Comparison of ENCODE assay signal across 8 mouse cellular contexts in the genomic region with DNA sequence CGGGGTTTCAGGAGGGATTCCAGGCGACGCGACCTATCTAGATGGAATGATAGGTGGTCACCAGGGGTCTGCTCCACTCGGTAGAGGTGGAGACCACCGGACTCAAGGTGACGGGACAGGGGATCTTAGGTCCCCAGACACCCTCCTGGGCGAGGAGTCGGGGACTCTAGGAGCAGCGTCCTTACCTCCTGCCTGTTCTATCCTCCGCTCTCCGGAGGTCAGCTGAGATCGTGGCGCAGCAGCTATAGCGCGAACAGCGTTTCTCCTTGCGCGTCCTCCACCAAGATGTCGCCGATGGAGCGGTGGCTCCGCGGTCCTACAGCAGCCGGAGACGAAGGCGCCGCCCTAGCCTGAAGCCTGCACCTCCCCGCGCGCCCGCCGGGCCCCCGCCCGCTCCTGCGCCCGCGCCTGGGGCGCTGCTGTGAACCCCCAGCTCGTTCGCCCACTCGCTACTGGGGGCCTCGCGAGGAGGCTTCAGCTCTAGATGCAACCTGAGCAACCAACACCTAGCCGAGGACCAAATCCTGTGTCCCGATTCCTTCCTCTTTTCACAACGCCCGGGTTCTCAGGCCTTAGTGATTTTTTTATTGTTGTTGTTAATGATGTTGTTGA. TPM values are rescaled to one million over a fixed set of nuclear protein-coding genes. Genes with fewer than 3 reads are reported as not detected.
DNase-seq lines count a peak whose midpoint lies in the region; ATAC-seq lines count a peak whose summit lies in the region.

Ccsap (minus strand) TSS at position 562 of the 612 bp plus-strand sequence.

- peak within 1 kb of the TSS; percentile 80 for H3K4me3 ChIP-seq in kidney, embryonic 15.5 days (replicated peaks)
- peak within 1 kb of the TSS; percentile 99 for H3K4me3 ChIP-seq in liver, embryonic 16.5 days (ENCODE audit: low read depth, low read length)
- peak within 1 kb of the TSS; percentile 90 for H3K4me3 ChIP-seq in neural tube, embryonic 12.5 days

- DNase-seq in kidney, adult 9 months = no peak
- DNase-seq in c-Kit-positive CD71-positive TER-119-positive erythroid progenitor cells, embryonic 14.5 days (ENCODE audit: low spot score) = peak; percentile 49
- DNase-seq in kidney, postnatal 4 days = peak; percentile 61 to 71
- peak; percentile 65 for DNase-seq in thymus, postnatal 25 days

- H3K27me3 ChIP-seq in kidney, embryonic 15.5 days = peaks cover 55% of the 10 kb centered on the region
- peaks cover 36% of the 10 kb centered on the region for H3K27me3 ChIP-seq in liver, embryonic 16.5 days (ENCODE audit: control insufficient read depth, insufficient read depth, low read depth, low read length)
- H3K27me3 ChIP-seq in neural tube, embryonic 12.5 days (replicated peaks) = peaks cover 24% of the 10 kb centered on the region

- no peaks in the 10 kb centered on the region for H3K9me3 ChIP-seq in kidney, embryonic 15.5 days (replicated peaks)
- 0 out of 2 replicates have a peak, but pooled peaks cover under 1% of the 10 kb centered on the region for H3K9me3 ChIP-seq in liver, embryonic 16.5 days (replicated peaks; ENCODE audit: control insufficient read depth, low read length)
- H3K9me3 ChIP-seq in neural tube, embryonic 12.5 days = no peaks in the 10 kb centered on the region

- under 1% methylated on average over 44 of the region's 48 CpGs for WGBS in kidney, embryonic 15.5 days
- under 1% methylated on average over 48 of the region's 48 CpGs for WGBS in liver, embryonic 16.5 days (ENCODE audit: insufficient replicate concordance)
- 1% methylated on average over 48 of the region's 48 CpGs for WGBS in neural tube, embryonic 12.5 days

- H3K9ac ChIP-seq in kidney, embryonic 15.5 days = peak within 1 kb of the TSS; percentile 65
- H3K9ac ChIP-seq in liver, embryonic 16.5 days (ENCODE audit: low read depth, low read length) = peak within 1 kb of the TSS; percentile 98
- H3K9ac ChIP-seq in neural tube, embryonic 12.5 days = peak within 1 kb of the TSS; percentile 79

- no peak; the same call in none of the 2 replicates for ATAC-seq in kidney, embryonic 15.5 days (replicated peaks; ENCODE audit: low FRiP score)
- ATAC-seq in granulocyte monocyte progenitor cell, adult 5-6 weeks (replicated peaks; ENCODE audit: poor library complexity, severe bottlenecking) = peak; percentile 42
- ATAC-seq in liver, embryonic 16.5 days (ENCODE audit: low read depth) = peak; percentile 60
- ATAC-seq in neural tube, embryonic 12.5 days (ENCODE audit: low FRiP score, low read depth) = peak; percentile 71

- no peak within 1 kb of the TSS for H3K27ac ChIP-seq in kidney, embryonic 15.5 days
- peak within 1 kb of the TSS; percentile 91 for H3K27ac ChIP-seq in liver, embryonic 16.5 days (ENCODE audit: low read length)
- H3K27ac ChIP-seq in neural tube, embryonic 12.5 days = peak within 1 kb of the TSS; percentile 51

- H3K36me3 ChIP-seq in kidney, embryonic 15.5 days = no peaks in the 10 kb centered on the region
- H3K36me3 ChIP-seq in liver, embryonic 16.5 days (ENCODE audit: control insufficient read depth, insufficient read depth) = no peaks in the 10 kb centered on the region
- no peaks in the 10 kb centered on the region for H3K36me3 ChIP-seq in neural tube, embryonic 12.5 days

- H3K4me1 ChIP-seq in kidney, embryonic 15.5 days = peaks cover 16% of the 10 kb centered on the region
- peaks cover 18% of the 10 kb centered on the region for H3K4me1 ChIP-seq in liver, embryonic 16.5 days (ENCODE audit: control insufficient read depth, low read depth, low read length)
- peaks cover 11% of the 10 kb centered on the region for H3K4me1 ChIP-seq in neural tube, embryonic 12.5 days

- H3K4me2 ChIP-seq in kidney, embryonic 15.5 days = peak within 1 kb of the TSS; percentile 99
- H3K4me2 ChIP-seq in liver, embryonic 16.5 days (ENCODE audit: low read depth, low read length) = peak within 1 kb of the TSS; percentile 99
- H3K4me2 ChIP-seq in neural tube, embryonic 12.5 days (replicated peaks) = peak within 1 kb of the TSS; percentile 81

RNA-seq across cellular contexts. Expression of gene Ccsap, which starts in this region (rescaled TPM):
- polyA plus RNA-seq in kidney, embryonic 15.5 days (2015; fragmentation: Nextera tagmentation; extraction: Ambion mirVana) = 3.5 TPM in 2 replicates
- 4.4 and 4.8 TPM in 2 replicates for total RNA-seq in granulocyte monocyte progenitor cell, adult 5-6 weeks (2014; fragmentation: Nextera tagmentation)
- total RNA-seq in granulocyte monocyte progenitor cell, adult 5-6 weeks (2017) = 5.1 and 5.3 TPM in 2 replicates
- 2.3 and 2.6 TPM in 2 replicates for polyA plus RNA-seq in liver, embryonic 16.5 days (2015; fragmentation: Nextera tagmentation; extraction: Ambion mirVana)
- polyA plus RNA-seq in neural tube, embryonic 12.5 days (2016; fragmentation: Nextera tagmentation; extraction: Ambion mirVana) = 8.2 and 8.5 TPM in 2 replicates
